Mouse (Mus musculus): ENCODE results near the gene Tom1l2. TPM values are rescaled to one million over a fixed set of nuclear protein-coding genes. Genes with fewer than 3 reads are reported as not detected.

Tom1l2 gene
- polyA plus RNA-seq, 1 experiment, result 1.0 TPM

DNA sequence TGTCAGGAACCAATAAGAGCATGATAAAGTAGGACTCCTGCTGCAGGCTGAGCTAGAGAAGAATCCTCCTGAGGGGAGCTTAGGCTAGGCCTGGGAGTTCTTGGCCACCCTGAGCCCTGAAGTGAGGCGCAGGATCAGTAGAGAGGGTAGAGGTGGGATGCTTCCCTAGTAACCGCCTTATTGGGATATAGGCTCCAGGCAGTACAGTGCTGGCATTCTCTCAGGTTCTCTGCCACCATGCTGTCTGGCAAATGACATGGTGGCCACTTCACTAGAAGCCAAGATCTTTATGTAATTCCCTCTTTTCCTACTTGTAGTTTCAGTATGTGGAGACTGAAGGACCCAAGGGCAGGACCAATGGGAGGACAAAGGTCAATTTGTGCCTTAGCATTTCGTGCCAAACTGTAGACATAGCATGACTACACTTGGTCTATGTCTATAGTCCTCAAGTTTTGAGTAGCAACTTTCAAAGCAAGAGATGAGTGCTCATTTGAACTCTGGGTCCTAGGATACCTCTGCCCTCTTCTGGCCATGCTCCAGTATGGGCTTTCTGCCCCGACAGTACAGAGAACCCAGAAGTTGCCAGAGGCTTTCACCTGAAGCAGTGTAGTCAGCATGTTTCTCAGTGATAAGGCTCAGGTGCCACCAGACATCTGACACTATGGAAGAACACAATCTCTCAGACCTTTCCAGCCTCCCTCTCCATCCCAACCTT is 87.3 kb downstream of the Tom1l2 start:
- Histone ChIP-seq H3K4me1 (ENCODE audit: control insufficient read depth) (peaks cover 11% of the 10 kb centered on the region), H3K4me3 (replicated peaks) (no peak overlapping the region), H3K36me3 (ENCODE audit: control insufficient read depth) (peaks cover 52% of the 10 kb centered on the region), H3K9me3 (ENCODE audit: control insufficient read depth, low read length) (no peaks in the 10 kb centered on the region), H3K27me3 (ENCODE audit: control insufficient read depth) (no peaks in the 10 kb centered on the region)
- TF ChIP-seq GATA1 (IDR thresholded peaks at IDR 0.05; ENCODE audit: low read length), result no peak
- TF ChIP-seq TAL1 (IDR thresholded peaks at IDR 0.05; ENCODE audit: low read length), result no peak

DNA sequence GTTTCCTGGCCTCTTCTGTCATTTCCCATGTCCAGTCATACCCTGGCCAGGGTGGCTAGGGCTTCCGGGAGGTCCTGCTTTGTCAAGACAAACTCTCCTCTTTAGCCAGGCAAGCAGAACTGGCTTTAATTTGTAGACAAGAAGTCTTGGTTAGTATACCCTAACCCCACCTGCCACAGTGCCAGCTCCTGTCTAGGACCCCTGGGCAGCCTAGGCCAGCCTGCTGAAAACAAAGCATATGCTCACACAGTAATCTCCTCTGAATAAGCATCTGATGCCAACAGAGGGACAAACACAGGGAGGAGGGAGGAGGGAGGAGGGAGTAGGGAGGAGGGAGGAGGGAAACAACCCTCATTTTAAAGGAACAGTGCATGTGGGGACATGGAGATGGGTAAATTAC is 88.1 kb downstream of the Tom1l2 start:
- Histone ChIP-seq H3K36me3 (ENCODE audit: control insufficient read depth) (peaks cover 49% of the 10 kb centered on the region), H3K9me3 (ENCODE audit: control insufficient read depth, low read length) (no peaks in the 10 kb centered on the region), H3K4me3 (replicated peaks) (no peak overlapping the region), H3K4me1 (ENCODE audit: control insufficient read depth) (peaks cover 11% of the 10 kb centered on the region), H3K27me3 (ENCODE audit: control insufficient read depth) (no peaks in the 10 kb centered on the region)
- no peak for TF ChIP-seq GATA1 (IDR thresholded peaks at IDR 0.05; ENCODE audit: low read length)
- no peak for TF ChIP-seq TAL1 (IDR thresholded peaks at IDR 0.05; ENCODE audit: low read length)

DNA sequence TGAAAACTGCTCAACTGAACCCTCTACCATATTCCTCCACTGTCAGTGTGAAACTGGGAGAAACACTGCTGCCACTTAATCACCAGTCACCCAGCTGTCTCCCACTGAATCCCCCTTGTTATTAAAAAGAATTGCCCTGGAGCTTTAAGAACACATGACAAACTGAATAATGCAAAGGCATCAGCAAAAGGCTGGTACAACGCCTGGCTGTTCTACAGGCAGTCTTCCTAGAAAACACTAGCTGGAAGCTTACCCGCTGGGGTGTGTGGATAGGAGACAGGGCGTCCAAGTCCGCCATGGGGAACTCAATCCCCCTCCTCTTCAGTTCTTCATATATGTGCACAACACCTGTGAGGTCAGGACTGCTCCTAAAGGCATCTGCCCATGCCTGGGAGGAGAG is 90.3 kb downstream of the Tom1l2 start:
- TF ChIP-seq TAL1 (IDR thresholded peaks at IDR 0.05; ENCODE audit: low read length) (no peak), GATA1 (IDR thresholded peaks at IDR 0.05; ENCODE audit: low read length) (no peak)
- H3K4me3 ChIP-seq (replicated peaks), result no peak overlapping the region
- no peaks in the 10 kb centered on the region for H3K27me3 ChIP-seq (ENCODE audit: control insufficient read depth)
- H3K4me1 ChIP-seq (ENCODE audit: control insufficient read depth), result peaks cover 11% of the 10 kb centered on the region
- H3K9me3 ChIP-seq (ENCODE audit: control insufficient read depth, low read length), result no peaks in the 10 kb centered on the region
- peaks cover 50% of the 10 kb centered on the region for H3K36me3 ChIP-seq (ENCODE audit: control insufficient read depth)

DNA sequence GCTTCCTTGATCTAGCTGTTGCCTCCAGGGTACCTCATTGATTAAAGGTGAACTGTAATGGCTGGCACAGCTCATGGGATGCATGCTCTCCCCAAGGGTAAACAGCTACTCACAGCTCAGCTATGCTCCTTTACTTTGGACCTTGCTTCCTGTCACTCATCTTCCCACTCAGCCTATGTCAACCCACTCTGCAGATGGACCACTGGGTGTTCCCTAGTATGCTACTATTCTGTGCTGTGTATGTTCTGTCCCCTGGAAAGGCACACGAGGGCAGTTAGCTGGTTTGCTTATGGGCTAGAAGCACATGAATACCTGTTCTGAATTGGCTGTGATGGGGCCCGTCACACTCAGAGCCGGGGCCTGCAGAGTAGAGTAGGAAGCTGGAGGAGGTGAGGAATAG is 92.0 kb downstream of the Tom1l2 start:
- Histone ChIP-seq H3K9me3 (ENCODE audit: control insufficient read depth, low read length) (no peaks in the 10 kb centered on the region), H3K27me3 (ENCODE audit: control insufficient read depth) (no peaks in the 10 kb centered on the region), H3K4me1 (ENCODE audit: control insufficient read depth) (peaks cover 7% of the 10 kb centered on the region), H3K4me3 (replicated peaks) (no peak overlapping the region), H3K36me3 (ENCODE audit: control insufficient read depth) (peaks cover 57% of the 10 kb centered on the region)
- TF ChIP-seq TAL1 (IDR thresholded peaks at IDR 0.05; ENCODE audit: low read length), result no peak
- no peak for TF ChIP-seq GATA1 (IDR thresholded peaks at IDR 0.05; ENCODE audit: low read length)

DNA sequence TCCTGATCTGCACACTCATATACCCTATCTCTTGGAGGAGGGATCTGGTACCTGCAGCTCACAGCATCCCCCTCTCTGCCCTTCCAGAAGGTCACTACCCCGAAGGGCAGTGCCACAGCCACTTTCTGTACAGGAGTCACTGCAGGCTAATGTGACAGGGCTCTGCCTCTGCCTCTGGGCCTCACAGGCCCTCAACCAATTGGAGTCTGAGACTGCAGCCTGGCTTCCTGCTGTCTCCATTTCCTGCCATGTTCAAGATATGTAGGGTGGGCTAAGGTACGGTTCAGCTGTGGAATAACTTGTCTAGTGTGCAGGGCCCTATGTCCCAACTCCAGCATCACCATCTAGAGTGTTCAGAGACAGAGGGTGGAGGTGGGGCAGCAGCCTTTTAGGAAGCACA is 95.0 kb downstream of the Tom1l2 start:
- H3K27me3 ChIP-seq (ENCODE audit: control insufficient read depth), result no peaks in the 10 kb centered on the region
- no peak overlapping the region for H3K4me3 ChIP-seq (replicated peaks)
- peaks cover 76% of the 10 kb centered on the region for H3K36me3 ChIP-seq (ENCODE audit: control insufficient read depth)
- H3K9me3 ChIP-seq (ENCODE audit: control insufficient read depth, low read length), result no peaks in the 10 kb centered on the region
- no peaks in the 10 kb centered on the region for H3K4me1 ChIP-seq (ENCODE audit: control insufficient read depth)
- TF ChIP-seq TAL1 (IDR thresholded peaks at IDR 0.05; ENCODE audit: low read length) (no peak), GATA1 (IDR thresholded peaks at IDR 0.05; ENCODE audit: low read length) (no peak)

DNA sequence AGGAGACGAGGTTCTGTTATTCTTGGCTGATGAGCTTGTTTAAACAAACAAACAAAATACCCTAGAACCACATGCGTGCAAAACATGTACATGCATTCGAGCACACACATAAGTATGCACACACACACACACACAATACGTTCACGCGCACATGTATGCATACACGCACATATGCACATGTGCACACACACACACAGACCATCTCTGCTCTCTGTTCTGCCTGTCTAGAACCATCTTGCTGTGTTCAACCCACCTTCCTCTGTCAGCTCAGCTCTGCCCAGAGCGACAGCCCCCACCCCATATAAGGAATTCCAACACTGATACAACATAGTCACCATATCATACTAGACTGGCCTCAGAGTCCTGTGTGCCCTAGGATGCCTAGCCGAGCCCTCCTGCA is 96.0 kb downstream of the Tom1l2 start:
- Histone ChIP-seq H3K4me1 (ENCODE audit: control insufficient read depth) (no peaks in the 10 kb centered on the region), H3K27me3 (ENCODE audit: control insufficient read depth) (no peaks in the 10 kb centered on the region), H3K36me3 (ENCODE audit: control insufficient read depth) (peaks cover 77% of the 10 kb centered on the region), H3K9me3 (ENCODE audit: control insufficient read depth, low read length) (no peaks in the 10 kb centered on the region), H3K4me3 (replicated peaks) (no peak overlapping the region)
- TF ChIP-seq GATA1 (IDR thresholded peaks at IDR 0.05; ENCODE audit: low read length) (no peak), TAL1 (IDR thresholded peaks at IDR 0.05; ENCODE audit: low read length) (no peak)

DNA sequence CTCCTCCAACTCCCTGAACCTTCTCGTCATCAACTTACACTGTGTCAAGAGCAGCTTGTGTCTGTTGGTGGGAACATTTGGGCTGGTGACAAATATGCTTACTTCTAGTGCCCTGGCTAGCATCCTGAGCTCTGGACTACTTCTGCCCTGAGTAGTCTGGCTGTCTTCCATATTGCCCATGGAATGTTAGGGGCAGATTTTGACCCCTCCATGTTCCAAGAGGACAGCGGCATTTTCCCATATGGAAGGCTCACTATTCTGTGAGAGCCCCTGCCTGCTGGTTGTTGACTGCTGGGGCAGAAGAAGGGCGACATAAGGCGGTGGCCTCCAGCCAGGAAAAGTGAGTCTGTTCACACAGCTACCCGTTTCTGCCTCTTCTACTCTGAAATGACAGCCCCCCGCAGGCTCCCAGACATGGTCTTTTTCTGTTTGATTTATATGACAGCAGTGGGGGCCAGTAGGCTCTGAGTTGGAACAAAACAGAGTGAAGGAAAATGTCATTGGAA is 96.5 kb downstream of the Tom1l2 start:
- no peaks in the 10 kb centered on the region; the same call in 1 of the 2 replicates for H3K4me1 ChIP-seq (ENCODE audit: control insufficient read depth)
- H3K36me3 ChIP-seq (ENCODE audit: control insufficient read depth), result peaks cover 82% of the 10 kb centered on the region
- no peak overlapping the region for H3K4me3 ChIP-seq (replicated peaks)
- H3K9me3 ChIP-seq (ENCODE audit: control insufficient read depth, low read length), result no peaks in the 10 kb centered on the region
- TF ChIP-seq GATA1 (IDR thresholded peaks at IDR 0.05; ENCODE audit: low read length) (no peak), TAL1 (IDR thresholded peaks at IDR 0.05; ENCODE audit: low read length) (no peak)
- no peaks in the 10 kb centered on the region for H3K27me3 ChIP-seq (ENCODE audit: control insufficient read depth)

DNA sequence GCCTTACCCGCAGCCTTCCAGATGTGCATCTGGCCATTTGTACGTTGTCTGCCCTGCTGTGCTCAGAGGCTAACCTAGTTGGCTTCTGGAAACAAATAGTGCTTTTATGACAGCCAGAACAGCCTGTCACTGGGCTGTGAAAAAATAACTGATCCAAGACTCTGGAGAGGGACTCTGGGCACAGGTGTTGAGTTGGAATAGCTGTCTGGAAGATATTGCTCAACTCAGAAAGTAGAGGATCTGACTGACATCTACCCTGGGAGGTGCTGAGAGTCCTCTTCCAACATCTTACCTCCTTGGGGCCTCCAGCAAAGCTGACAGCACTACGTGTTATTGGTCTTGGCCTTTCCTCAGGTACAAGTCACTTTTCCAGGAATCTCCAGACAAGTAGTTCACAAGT is 97.1 kb downstream of the Tom1l2 start:
- Histone ChIP-seq H3K9me3 (ENCODE audit: control insufficient read depth, low read length) (no peaks in the 10 kb centered on the region), H3K4me3 (replicated peaks) (no peak overlapping the region), H3K4me1 (ENCODE audit: control insufficient read depth) (no peaks in the 10 kb centered on the region; the same call in 1 of the 2 replicates), H3K36me3 (ENCODE audit: control insufficient read depth) (peaks cover 78% of the 10 kb centered on the region), H3K27me3 (ENCODE audit: control insufficient read depth) (no peaks in the 10 kb centered on the region)
- TF ChIP-seq GATA1 (IDR thresholded peaks at IDR 0.05; ENCODE audit: low read length) (no peak), TAL1 (IDR thresholded peaks at IDR 0.05; ENCODE audit: low read length) (no peak)

DNA sequence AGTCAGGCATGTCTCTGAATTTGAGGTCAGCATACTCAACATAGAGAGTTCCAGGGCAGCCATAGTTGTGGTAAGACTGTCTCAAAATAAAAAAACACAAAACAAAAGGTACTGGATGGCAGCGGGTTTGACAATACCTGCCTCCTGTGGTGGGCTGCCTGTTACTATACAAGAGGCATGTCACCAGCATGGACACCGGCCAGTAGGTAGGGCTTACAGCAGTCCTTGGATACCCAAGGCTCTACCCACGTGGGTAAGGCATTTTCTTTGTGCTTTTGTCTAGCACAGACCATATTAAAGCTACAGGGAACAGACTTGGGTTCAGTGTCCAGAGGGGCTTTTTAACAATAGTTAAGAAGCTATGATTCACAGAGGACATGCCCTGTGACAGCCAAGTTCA is 97.5 kb downstream of the Tom1l2 start:
- no peaks in the 10 kb centered on the region; the same call in 1 of the 2 replicates for H3K4me1 ChIP-seq (ENCODE audit: control insufficient read depth)
- H3K27me3 ChIP-seq (ENCODE audit: control insufficient read depth), result no peaks in the 10 kb centered on the region
- TF ChIP-seq TAL1 (IDR thresholded peaks at IDR 0.05; ENCODE audit: low read length) (no peak), GATA1 (IDR thresholded peaks at IDR 0.05; ENCODE audit: low read length) (no peak)
- H3K36me3 ChIP-seq (ENCODE audit: control insufficient read depth), result peaks cover 79% of the 10 kb centered on the region
- no peak overlapping the region for H3K4me3 ChIP-seq (replicated peaks)
- H3K9me3 ChIP-seq (ENCODE audit: control insufficient read depth, low read length), result no peaks in the 10 kb centered on the region; the same call in 1 of the 2 replicates
